ENCODE assay signal across 8 mouse cellular contexts in the genomic region with DNA sequence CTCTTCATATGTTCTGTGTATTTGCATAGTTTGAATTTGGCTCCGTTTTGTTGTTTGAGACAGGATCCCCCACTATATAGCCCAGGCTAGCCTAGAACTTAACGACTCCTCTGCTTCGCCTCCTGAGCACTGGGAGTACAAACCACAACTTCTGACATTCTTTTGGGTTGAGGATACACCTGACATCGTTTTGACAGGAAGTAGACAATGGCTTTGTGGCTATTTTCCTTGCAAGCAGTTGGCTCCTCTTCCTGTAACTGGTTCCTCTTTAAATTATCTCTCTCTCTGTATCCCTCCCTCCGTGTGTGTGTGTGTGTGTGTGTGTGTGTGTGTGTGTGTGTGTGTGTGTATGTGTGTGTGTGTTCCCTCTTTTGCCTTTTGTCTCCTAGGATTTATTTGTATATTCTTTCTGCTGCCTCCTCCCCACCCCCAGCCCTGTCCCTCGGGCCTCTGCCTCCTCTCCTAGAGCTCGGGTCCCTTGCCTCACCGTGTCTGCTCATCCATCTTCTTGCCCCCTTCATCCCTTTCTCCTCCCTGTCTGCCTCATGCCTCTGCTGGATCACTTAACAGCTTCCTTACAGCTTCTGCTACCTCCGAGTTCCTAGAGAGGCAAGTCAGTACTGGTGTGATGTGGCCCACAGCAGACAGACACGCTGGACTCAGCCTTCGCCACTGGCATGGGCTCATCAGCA. TPM values are rescaled to one million over a fixed set of nuclear protein-coding genes. Genes with fewer than 3 reads are reported as not detected.
DNase-seq lines count a peak whose midpoint lies in the region; ATAC-seq lines count a peak whose summit lies in the region.

No protein-coding gene starts in this region.

- no peak for ATAC-seq in hindbrain, embryonic 15.5 days (ENCODE audit: low FRiP score, low read depth)
- ATAC-seq in midbrain, embryonic 14.5 days (ENCODE audit: low FRiP score, low TSS enrichment): no peak

- peaks cover 36% of the 10 kb centered on the region for H3K4me1 ChIP-seq in hindbrain, embryonic 15.5 days (replicated peaks)
- peaks cover 39% of the 10 kb centered on the region for H3K4me1 ChIP-seq in midbrain, embryonic 14.5 days (ENCODE audit: control insufficient read depth, insufficient read depth, low read length)

- WGBS in hindbrain, embryonic 15.5 days: 53% methylated on average over 11 of the region's 11 CpGs
- WGBS in midbrain, embryonic 14.5 days: 58% methylated on average over 11 of the region's 11 CpGs

- H3K9ac ChIP-seq in hindbrain, embryonic 15.5 days: no peak overlapping the region
- no peak overlapping the region for H3K9ac ChIP-seq in midbrain, embryonic 14.5 days (replicated peaks; ENCODE audit: low read length)

- peak; percentile 39 for DNase-seq in kidney, adult 18-20 months
- no peak for DNase-seq in kidney, postnatal 14 days
- DNase-seq in MEL-GATA-1-ER (ENCODE audit: extremely low read depth, low read depth): peak; percentile 92
- no peak for DNase-seq in midbrain, embryonic 14.5 days
- no peak for DNase-seq in cerebellum, postnatal 25 days
- no peak for DNase-seq in right cerebral cortex, postnatal 36 days (ENCODE audit: low spot score in 2 of 2)
- DNase-seq in right cerebral cortex, adult 18-20 months: no peak

- no peak overlapping the region for H3K4me3 ChIP-seq in hindbrain, embryonic 15.5 days
- H3K4me3 ChIP-seq in midbrain, embryonic 14.5 days (replicated peaks; ENCODE audit: low read depth, low read length): no peak overlapping the region

- no peaks in the 10 kb centered on the region for H3K27me3 ChIP-seq in hindbrain, embryonic 15.5 days
- H3K27me3 ChIP-seq in midbrain, embryonic 14.5 days (ENCODE audit: control insufficient read depth, insufficient read depth, low read length): no peaks in the 10 kb centered on the region

- H3K9me3 ChIP-seq in hindbrain, embryonic 15.5 days: no peaks in the 10 kb centered on the region
- H3K9me3 ChIP-seq in midbrain, embryonic 14.5 days (ENCODE audit: control insufficient read depth, low read length): no peaks in the 10 kb centered on the region

- no peak overlapping the region for H3K4me2 ChIP-seq in hindbrain, embryonic 15.5 days
- H3K4me2 ChIP-seq in midbrain, embryonic 14.5 days (ENCODE audit: low read length): no peak overlapping the region

- H3K36me3 ChIP-seq in hindbrain, embryonic 15.5 days: no peaks in the 10 kb centered on the region
- no peaks in the 10 kb centered on the region for H3K36me3 ChIP-seq in midbrain, embryonic 14.5 days (ENCODE audit: control insufficient read depth, insufficient read depth, low read length)

- H3K27ac ChIP-seq in hindbrain, embryonic 15.5 days (replicated peaks): 0 out of 2 replicates have a peak overlapping the region, but pooled peaks have one; percentile 59
- H3K27ac ChIP-seq in midbrain, embryonic 14.5 days (replicated peaks; ENCODE audit: low read depth, low read length): peak overlapping the region; percentile 26

RNA-seq across cellular contexts. Expression of gene Alg14, which starts 53.5 kb away (rescaled TPM):
- 34.6 and 38.0 TPM in 2 replicates for polyA plus RNA-seq in hindbrain, embryonic 15.5 days (2015; fragmentation: Nextera tagmentation; extraction: Ambion mirVana)
- polyA plus RNA-seq in midbrain, embryonic 14.5 days (2014; fragmentation: Nextera tagmentation; extraction: Ambion mirVana): 29.8 and 34.3 TPM in 2 replicates

Comparison
In these comparisons a context has a peak if more than half of its experiments do, and no peak if none do; other contexts are left out.
1. DNase-seq: peak in kidney, adult 18-20 months (single experiment) and MEL-GATA-1-ER (single experiment); none in kidney, postnatal 14 days (single experiment), midbrain, embryonic 14.5 days (single experiment), cerebellum, postnatal 25 days (0 of 2), right cerebral cortex, postnatal 36 days (0 of 2) and right cerebral cortex, adult 18-20 months (single experiment).